Mouse (Mus musculus) testis, adult 2 months (tissue): ENCODE data around the gene Cdyl2.

ENCODE experiments used
- CTCF ChIP-seq: fragments of 200-500 bp; IDR thresholded peaks from 2 replicates; pipeline ENCODE4 v1.5.1; 2012; ENCODE audit warnings: low read depth, mild to moderate bottlenecking, inconsistent platforms, low read length, moderate library complexity; ENCODE audit not compliant: control insufficient read depth, insufficient read depth, insufficient replicate concordance
- POLR2A ChIP-seq: fragments of 200-500 bp; IDR thresholded peaks from 2 replicates; pipeline ENCODE4 v1.6.1; 2012; ENCODE audit warnings: low read depth, mild to moderate bottlenecking, inconsistent platforms, low read length, moderate library complexity; ENCODE audit not compliant: control insufficient read depth

GRCm38 (mm10) chr8:116614901-116615300 is 117.9 kb downstream of the Cdyl2 start:
- TF ChIP-seq POLR2A (no peak), CTCF (no peak)
